Mouse (Mus musculus): Measurements from ENCODE around the gene Cstf3.

DNA sequence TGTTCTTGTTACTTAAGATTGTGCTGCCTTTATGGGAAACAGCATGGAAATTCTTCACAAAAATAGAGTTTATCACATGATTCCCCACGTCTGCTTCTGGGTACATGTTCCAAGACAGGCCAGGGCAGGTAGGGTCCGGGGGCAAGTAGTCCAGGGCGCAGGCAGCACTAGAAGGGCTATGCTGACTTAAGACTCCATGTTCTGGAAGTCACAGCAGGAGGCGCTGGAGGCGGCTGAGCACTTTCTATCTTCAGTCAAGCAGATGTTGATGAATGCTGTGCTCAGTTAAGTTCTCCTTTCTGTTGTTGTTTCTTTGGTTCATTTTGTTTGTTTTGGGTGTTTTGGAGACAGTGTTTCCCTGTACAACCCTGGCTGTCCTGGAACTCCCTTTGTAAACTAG lies 14.1 kb upstream of the Cstf3 start:
- TF ChIP-seq POLR2A (IDR thresholded peaks at IDR 0.05; ENCODE audit: low read depth, low read length) (no peak), CTCF (conservative IDR thresholded peaks at IDR 0.05 in 1 of 2, IDR thresholded peaks at IDR 0.05 in 1 of 2; ENCODE audit: low read depth in 2 of 2, low read length in 2 of 2) (no peak; a peak in 1 of 4 replicates), MAFK (IDR thresholded peaks at IDR 0.05; ENCODE audit: insufficient replicate concordance, low read length) (no peak), SIN3A (IDR thresholded peaks at IDR 0.05; ENCODE audit: low read length) (no peak), HCFC1 (IDR thresholded peaks at IDR 0.05; ENCODE audit: low read depth, low read length) (no peak), ZMIZ1 (IDR thresholded peaks at IDR 0.05; ENCODE audit: low read depth, low read length) (no peak), NRF1 (IDR thresholded peaks at IDR 0.05; ENCODE audit: low read depth, low read length) (no peak), USF2 (conservative IDR thresholded peaks at IDR 0.05; ENCODE audit: low read depth, low read length) (no peak), BHLHE40 (IDR thresholded peaks at IDR 0.05; ENCODE audit: low read depth, low read length) (no peak), JUN (IDR thresholded peaks at IDR 0.05; ENCODE audit: insufficient read depth, low read depth, low read length) (no peak)
